Mouse (Mus musculus) thymus, postnatal 4 days (tissue): ENCODE results near the gene Cib1.
A peak's percentile ranks its signal among the peaks of the same experiment; 100 is the strongest.

ENCODE experiments used
- DNase-seq: peaks from one replicate; pipeline ENCODE4 v3.0.0; 2021

The Cib1 gene

GRCm38 (mm10) chr7:80232489-80233029 lies at the start of gene Cib1, which contains the start of gene Gdpgp1:
Gene Cib1 (minus strand): TSS chr7:80232813.
Gene Gdpgp1 (plus strand): TSS chr7:80232865.
- peak; percentile 97 for DNase-seq

- no peak for DNase-seq
These were observed 49.0 kb upstream of the Cib1 start for GRCm38 (mm10) chr7:80281646-80282045.

- DNase-seq, result no peak
These were observed 48.4 kb upstream of the Cib1 start for GRCm38 (mm10) chr7:80280998-80281397.

GRCm38 (mm10) chr7:80280032-80280431 lies 47.4 kb upstream of the Cib1 start:
- DNase-seq, result no peak

- DNase-seq, result no peak
These were observed 43.8 kb upstream of the Cib1 start for GRCm38 (mm10) chr7:80276374-80276773.

- no peak for DNase-seq
These were observed 40.8 kb upstream of the Cib1 start for GRCm38 (mm10) chr7:80273456-80273855.

GRCm38 (mm10) chr7:80269751-80270255 lies 37.2 kb upstream of the Cib1 start:
- DNase-seq, result no peak

GRCm38 (mm10) chr7:80268897-80269750 lies 36.5 kb upstream of the Cib1 start, which contains the start of gene Vps33b:
Gene Vps33b (plus strand): TSS chr7:80269649.
- peak; percentile 99 for DNase-seq

- DNase-seq, result no peak
These were observed 35.2 kb upstream of the Cib1 start for GRCm38 (mm10) chr7:80267764-80268163.

- no peak for DNase-seq
These were observed 32.0 kb upstream of the Cib1 start for GRCm38 (mm10) chr7:80264606-80265005.

- DNase-seq, result no peak
These were observed 28.9 kb upstream of the Cib1 start for GRCm38 (mm10) chr7:80261372-80261990.

GRCm38 (mm10) chr7:80260625-80261371 lies 28.2 kb upstream of the Cib1 start, which contains the start of gene Ngrn:
Gene Ngrn (plus strand): TSS chr7:80261215.
- DNase-seq, result peak; percentile 85

- DNase-seq, result no peak
These were observed 25.1 kb upstream of the Cib1 start for GRCm38 (mm10) chr7:80257706-80258105.

GRCm38 (mm10) chr7:80255981-80256380 lies 23.4 kb upstream of the Cib1 start:
- DNase-seq, result no peak

- no peak for DNase-seq
These were observed 20.3 kb upstream of the Cib1 start for GRCm38 (mm10) chr7:80252886-80253285.

GRCm38 (mm10) chr7:80252437-80252836 lies 19.8 kb upstream of the Cib1 start:
- no peak for DNase-seq

GRCm38 (mm10) chr7:80246859-80247258 lies 14.2 kb upstream of the Cib1 start:
- DNase-seq, result peak; percentile 39

- DNase-seq, result peak; percentile 98
These were observed 13.6 kb upstream of the Cib1 start, which contains the start of gene Ttll13 for GRCm38 (mm10) chr7:80246148-80246721. Gene Ttll13 (plus strand): TSS chr7:80246376.

GRCm38 (mm10) chr7:80244851-80245250 lies 12.2 kb upstream of the Cib1 start:
- DNase-seq, result no peak

GRCm38 (mm10) chr7:80241661-80242060 lies 9.0 kb upstream of the Cib1 start:
- no peak for DNase-seq

- DNase-seq, result no peak
These were observed 5.9 kb upstream of the Cib1 start for GRCm38 (mm10) chr7:80238542-80238941.

GRCm38 (mm10) chr7:80233799-80234198 lies 1.2 kb upstream of the Cib1 start:
- no peak for DNase-seq
